ENCODE assay signal across 12 mouse cellular contexts in genomic region chr16:43441392-43441791, GRCm38 (mm10).
"Had no signal": no experiment of that assay in that cellular context is flagged by ENCODE, and none has a peak within 500 bp of the region (broad histone marks: within the 10 kb centered on the region; RNA-seq: fewer than 3 reads in every experiment).

No protein-coding gene starts in this region.

- H3K4me1 ChIP-seq: liver, embryonic 13.5 days had no signal

- H3K9me3 ChIP-seq: liver, embryonic 13.5 days had no signal

- DNase-seq: kidney, postnatal 10 days; kidney, postnatal 36 days; layer of hippocampus, postnatal 36 days; liver, embryonic 13.5 days; lung, adult 2 months; lung, postnatal 14 days; lung, postnatal 4 days; midbrain, embryonic 14.5 days; thymus, adult 18-20 months; thymus, postnatal 36 days had no signal

- H3K4me3 ChIP-seq: left cerebral cortex, adult 2 months; liver, embryonic 13.5 days had no signal

- H3K36me3 ChIP-seq: liver, embryonic 13.5 days had no signal

- H3K27ac ChIP-seq: left cerebral cortex, adult 2 months; liver, embryonic 13.5 days had no signal

- H3K4me2 ChIP-seq: liver, embryonic 13.5 days; midbrain, embryonic 11.5 days had no signal

- H3K27me3 ChIP-seq: liver, embryonic 13.5 days had no signal

- H3K9ac ChIP-seq: liver, embryonic 13.5 days had no signal
